13 mouse cellular contexts compared by ENCODE assay signal in genomic region chr11:3443091-3443490, GRCm38 (mm10). TPM values are rescaled to one million over a fixed set of nuclear protein-coding genes. Genes with fewer than 3 reads are reported as not detected.
"Had no signal": no experiment of that assay in that cellular context is flagged by ENCODE, and none has a peak within 500 bp of the region (broad histone marks: within the 10 kb centered on the region; RNA-seq: fewer than 3 reads in every experiment).

No protein-coding gene starts in this region.

- H3K27ac ChIP-seq: kidney, embryonic 15.5 days; limb, embryonic 12.5 days; liver, embryonic 15.5 days; macrophage; midbrain, embryonic 12.5 days; neural tube, embryonic 15.5 days had no signal

- H3K4me3 ChIP-seq: kidney, embryonic 15.5 days; limb, embryonic 12.5 days; liver, embryonic 15.5 days; megakaryocyte, embryonic 14.5 days; midbrain, embryonic 12.5 days; neural tube, embryonic 15.5 days had no signal

- H3K4me1 ChIP-seq: kidney, embryonic 15.5 days; limb, embryonic 12.5 days; liver, embryonic 15.5 days had no signal

- H3K36me3 ChIP-seq: kidney, embryonic 15.5 days; limb, embryonic 12.5 days; liver, embryonic 15.5 days; midbrain, embryonic 12.5 days; neural tube, embryonic 15.5 days had no signal

- H3K9ac ChIP-seq: kidney, embryonic 15.5 days; limb, embryonic 12.5 days; liver, embryonic 15.5 days; midbrain, embryonic 12.5 days; neural tube, embryonic 15.5 days had no signal

- DNase-seq: kidney, adult 2 months; kidney, postnatal 25 days; layer of hippocampus, postnatal 36 days; lung, adult 2 months; lung, postnatal 10 days; thymus, postnatal 36 days had no signal

- H3K27me3 ChIP-seq: kidney, embryonic 15.5 days; limb, embryonic 12.5 days; liver, embryonic 15.5 days; megakaryocyte, embryonic 14.5 days; midbrain, embryonic 12.5 days; neural tube, embryonic 15.5 days had no signal

RNA-seq across cellular contexts. Expression of gene Pla2g3, which starts 45.0 kb away (rescaled TPM):
- polyA plus RNA-seq: macrophage had no signal
